Mouse (Mus musculus): ENCODE results near the gene Nudt14.

The Nudt14 gene

DNA sequence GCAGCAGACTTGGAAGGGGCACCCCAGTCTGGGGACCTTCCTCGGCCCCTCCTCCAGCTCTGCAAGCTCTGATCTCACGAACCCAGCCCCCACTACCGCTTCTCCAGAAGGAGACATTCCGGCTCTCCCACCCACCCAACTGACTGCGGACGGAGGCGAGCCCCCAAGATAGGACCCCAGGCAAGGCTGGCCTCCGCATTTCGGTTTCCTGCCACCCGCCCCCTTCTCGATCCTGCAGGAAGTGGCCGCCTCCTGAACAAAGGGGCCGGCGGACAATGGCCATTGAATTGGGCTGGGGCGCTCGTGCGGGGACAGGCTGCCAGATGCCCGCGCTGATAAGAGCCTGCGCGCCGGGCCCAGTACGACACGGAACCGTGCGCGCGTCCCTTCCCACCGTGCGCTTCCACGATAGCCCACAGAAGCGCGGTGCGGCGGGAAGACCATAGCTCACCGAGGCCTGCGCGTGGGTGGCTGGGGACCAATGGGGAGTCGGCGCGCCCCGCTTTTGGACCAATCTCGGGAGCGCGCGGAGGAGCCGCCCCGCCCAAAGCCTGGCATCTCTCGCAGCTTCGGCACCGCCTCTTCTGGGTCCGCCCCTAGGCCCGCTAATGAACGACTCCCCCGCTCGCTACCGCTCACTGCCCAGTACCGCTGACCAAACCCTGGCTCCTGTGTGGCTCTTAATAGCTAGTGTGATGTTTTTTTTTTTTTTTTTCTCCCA is 8.3 kb upstream of the Nudt14 start:
- DNase-seq = peak; percentile 95 to 97

DNA sequence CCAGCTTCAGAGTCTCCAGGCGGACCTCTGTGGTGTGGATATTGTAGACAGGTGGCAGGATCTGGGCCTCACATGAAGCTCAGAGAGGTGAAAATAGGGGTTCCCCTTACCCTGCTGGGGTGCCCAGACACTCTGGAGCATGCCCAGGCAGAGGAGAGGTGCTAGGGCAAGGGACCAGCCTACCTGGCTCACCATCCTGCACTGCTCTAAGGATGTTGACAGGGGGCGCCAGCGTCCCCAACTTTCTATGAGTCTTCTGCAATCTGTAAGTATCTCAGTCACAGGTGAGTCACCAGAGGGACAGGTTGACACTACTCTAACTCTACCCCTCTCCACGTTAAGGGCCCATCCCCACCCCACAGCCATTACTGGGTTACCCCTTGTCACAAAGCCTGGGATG is 5.4 kb upstream of the Nudt14 start:
- DNase-seq = peak; percentile 63 to 71

GRCm38 (mm10) chr12:112943669-112944068 is 1.7 kb upstream of the Nudt14 start:
- no peak for DNase-seq

DNA sequence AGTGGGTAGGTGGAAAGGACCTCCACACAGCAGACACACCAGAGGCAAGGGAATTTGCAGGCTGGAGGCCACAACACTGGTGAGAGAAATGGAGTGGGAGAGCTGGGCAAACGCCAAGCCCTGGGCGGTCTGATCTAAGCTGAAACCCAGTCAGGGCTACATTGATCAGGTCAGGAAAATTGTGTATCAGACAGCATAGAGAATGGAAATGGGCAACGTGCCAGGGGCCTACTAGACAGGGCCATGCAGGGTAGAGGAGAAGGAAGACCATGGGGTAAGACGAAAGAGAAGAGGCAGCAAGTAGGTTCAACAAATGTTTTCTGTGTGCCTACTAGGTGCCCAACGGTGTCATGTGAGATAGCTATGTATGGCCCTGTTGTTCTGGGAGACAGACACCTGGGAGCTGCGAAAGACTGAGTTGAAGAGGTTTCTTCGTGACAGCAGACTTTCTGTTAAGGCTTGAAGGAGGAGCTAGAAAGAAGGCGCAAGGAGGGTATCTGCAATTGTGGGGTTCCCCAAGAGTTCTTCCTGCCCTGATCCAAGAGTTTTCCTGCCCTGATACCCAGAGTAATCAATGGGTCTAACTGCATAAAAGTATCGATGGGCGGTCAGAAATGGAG is 658 bp downstream of the Nudt14 start:
- peak; percentile 44 to 57 for DNase-seq

DNA sequence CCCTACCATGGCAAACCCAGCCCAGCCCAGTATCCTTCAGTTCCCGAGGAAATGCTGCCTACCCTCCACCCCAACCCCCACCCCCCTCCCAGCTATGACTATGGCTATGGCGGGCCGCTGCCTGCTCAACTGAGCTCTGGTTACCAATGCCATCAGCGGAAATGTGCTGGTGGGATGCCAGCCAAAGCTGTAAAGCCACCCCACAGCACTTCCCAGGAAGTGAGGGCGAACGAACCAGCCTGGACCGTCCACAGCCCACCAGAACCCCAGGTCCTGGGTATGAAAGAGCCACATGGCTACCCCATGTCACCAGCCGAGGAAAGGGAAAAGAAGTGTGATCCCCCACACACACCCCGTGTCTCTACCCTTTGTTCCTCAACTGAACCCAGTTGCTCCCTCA is 1.2 kb downstream of the Nudt14 start:
- DNase-seq = no peak

DNA sequence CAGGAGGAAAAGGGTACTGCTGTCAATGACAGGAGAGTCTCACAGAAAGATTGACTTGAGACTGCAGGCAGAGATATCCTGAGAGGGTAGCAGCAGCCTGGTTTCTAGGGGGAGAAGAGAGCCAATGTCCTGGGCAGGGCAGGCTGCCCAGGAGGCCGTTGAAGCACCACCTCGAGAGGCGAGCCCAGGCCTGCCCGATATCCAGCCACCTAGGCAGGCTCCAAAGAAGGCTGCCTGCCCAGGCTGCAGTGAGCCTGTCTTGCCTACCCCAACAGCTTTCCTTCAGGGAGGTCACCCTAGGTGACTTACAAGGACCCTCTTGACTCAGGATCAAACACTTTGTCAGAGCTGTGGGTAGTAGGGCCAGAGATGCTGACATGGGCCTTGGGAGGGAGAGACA is 1.7 kb downstream of the Nudt14 start:
- no peak for DNase-seq

DNA sequence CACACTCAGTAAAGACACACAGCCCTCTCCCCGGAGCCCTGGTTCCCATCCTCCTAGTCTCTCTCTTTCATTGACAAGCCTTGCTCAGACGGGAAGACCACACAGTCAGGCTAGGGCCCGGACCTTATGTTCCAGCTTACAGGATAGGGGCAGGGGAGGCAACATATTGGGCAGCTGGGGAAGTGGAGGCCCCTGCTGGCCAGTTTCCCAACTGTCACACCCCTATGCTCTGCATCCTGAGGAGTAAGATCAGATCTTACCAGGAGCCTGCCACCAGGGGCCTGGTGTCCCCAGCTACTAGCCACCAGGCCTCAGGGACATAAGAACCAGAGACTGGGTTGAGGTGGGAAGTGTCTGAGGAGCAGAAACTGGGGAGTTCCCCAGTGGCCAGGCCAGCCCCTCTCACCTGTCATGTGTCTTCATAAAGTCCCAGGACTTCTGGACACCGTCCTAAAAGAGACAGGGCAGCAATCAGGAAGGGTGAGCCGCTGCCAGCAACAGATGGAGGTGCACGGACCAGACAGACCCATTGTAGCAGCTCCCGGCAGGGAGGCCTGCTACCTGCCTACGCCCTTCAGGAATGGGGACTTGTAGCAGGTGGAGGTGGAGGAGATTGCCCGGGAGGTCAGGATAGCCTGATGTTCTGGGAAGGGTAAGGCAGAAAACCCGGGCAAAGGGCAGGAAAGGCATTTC is 2.9 kb downstream of the Nudt14 start:
- peak; percentile 71 to 81 for DNase-seq

DNA sequence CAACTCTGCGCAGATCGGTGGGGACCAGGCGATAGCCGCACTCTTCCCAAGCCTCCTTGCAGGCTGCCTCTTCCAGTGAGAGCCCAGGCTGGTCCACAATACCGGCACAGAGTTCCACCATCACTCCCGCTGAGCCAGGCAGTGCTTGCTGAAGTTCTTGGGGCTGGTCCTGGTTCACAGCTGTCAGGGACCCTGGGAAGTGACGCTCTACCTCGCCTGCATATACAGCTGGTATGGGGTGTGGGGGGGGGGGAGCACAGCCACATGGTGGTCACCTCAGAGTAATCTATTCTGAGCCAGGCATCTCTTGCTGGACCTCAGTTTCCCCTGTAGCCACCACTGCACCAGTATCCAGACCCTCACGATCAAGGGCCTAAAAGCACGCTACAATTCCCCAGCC is 3.6 kb downstream of the Nudt14 start:
- no peak for DNase-seq

GRCm38 (mm10) chr12:112937906-112938305 is 4.0 kb downstream of the Nudt14 start:
- DNase-seq = no peak

DNA sequence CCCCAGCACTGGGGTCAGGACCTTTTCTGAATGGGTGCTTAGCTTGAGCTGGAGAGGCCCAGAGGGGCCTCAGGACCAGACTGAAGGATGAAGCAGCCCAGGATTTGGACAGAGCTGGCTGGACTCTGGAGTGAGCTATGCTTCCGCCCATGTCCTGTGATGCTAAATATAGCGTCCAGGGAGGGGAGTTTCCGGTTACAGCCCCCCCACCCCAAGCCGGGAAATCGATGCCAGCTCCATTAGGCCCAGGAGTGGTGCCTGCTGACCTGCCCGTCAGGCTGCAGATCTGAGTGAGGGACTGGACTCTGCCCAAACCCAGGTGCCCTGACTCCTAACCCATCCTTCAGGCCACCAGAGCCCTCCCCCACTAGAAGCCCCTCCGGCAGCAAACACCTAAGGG is 9.3 kb downstream of the Nudt14 start:
- no peak for DNase-seq

- peak; percentile 38 to 57 for DNase-seq
These were observed 12.2 kb downstream of the Nudt14 start, which contains the start of gene Jag2 for GRCm38 (mm10) chr12:112929562-112930352. Gene Jag2 (minus strand): TSS chr12:112929776.

GRCm38 (mm10) chr12:112928401-112929241 is 13.3 kb downstream of the Nudt14 start:
- no peak for DNase-seq

GRCm38 (mm10) chr12:112927265-112927664 is 14.7 kb downstream of the Nudt14 start:
- DNase-seq = no peak

- DNase-seq = no peak
These were observed 16.0 kb downstream of the Nudt14 start for GRCm38 (mm10) chr12:112925950-112926349.

DNA sequence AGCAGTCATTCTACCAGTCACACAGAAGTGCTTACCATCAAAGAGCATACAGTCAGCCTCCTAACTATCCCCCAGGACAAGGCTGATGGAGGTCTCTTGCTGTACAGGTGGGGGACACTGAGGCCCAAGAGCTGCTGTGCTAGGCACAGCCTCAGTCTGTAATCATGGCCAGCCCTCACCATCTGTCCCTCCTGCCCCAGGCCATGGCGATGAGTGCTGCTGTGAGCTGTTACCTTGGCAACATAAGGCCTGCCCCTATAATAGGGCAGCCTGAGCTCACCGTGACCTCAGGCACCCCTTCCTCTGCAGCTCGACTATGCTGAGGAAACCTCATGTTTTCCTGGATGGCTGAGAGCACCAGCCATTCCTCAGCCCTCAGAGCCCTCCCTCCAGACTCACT is 19.4 kb downstream of the Nudt14 start:
- no peak for DNase-seq

DNA sequence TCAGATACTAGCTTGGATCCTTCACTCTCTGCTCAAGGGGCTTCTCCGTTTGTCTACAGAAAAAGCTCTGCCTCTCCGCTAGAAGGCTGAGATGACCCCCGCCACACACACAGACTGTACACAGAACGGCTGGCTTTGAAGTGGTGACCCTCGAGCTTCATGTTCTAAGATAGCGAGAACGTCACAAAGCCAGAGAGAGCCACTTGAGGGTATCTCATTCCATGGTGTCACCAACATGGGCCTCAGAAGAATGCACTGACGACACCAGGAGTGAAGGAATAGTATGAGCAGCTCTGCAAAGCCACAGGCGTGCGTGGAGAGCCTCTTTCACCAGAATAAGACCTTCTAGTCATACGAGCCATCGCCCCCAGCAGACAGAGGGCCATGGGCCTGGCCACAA is 20.4 kb downstream of the Nudt14 start:
- DNase-seq = no peak

DNA sequence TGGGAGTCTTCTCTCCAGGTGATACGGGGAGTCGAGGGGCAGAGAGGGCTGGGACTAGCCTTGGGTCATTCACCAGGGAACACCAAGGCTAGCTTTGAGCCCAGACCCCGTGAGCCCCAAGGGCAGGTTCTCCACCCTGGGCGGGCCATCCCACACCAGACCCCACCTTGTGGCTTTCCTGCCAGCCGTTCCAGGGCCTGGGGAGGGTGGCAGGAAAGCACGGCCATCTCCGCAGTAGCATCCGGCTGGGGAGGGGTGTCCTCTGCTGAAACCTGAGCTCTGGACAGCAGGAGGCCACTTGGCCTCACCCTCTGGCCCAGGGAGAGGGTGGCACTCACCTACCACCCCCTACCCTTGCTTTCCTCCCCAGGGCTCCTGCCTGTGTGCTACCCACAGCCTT is 24.0 kb downstream of the Nudt14 start:
- DNase-seq = no peak

GRCm38 (mm10) chr12:112917486-112917885 is 24.4 kb downstream of the Nudt14 start:
- no peak for DNase-seq

- no peak for DNase-seq
These were observed 25.1 kb downstream of the Nudt14 start for GRCm38 (mm10) chr12:112916698-112917400.

DNA sequence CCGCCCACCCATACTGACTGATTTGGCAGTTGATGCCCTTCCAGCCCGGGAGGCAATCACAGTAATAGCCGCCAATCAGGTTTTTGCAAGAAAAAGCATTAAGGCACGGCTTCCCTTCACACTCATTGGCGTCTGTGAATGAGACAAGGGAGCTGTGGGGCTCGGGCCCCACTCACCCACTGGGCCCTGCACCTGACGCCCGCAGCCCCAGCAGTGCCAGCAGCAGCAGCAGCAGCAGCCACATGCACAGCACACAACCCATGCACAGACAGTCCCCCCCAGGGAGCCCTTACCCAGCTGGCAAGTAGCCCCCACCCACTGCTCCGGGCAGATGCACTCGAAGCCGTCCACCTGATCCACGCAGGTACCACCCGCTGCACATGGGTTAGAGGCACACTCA is 26.3 kb downstream of the Nudt14 start:
- no peak for DNase-seq

DNA sequence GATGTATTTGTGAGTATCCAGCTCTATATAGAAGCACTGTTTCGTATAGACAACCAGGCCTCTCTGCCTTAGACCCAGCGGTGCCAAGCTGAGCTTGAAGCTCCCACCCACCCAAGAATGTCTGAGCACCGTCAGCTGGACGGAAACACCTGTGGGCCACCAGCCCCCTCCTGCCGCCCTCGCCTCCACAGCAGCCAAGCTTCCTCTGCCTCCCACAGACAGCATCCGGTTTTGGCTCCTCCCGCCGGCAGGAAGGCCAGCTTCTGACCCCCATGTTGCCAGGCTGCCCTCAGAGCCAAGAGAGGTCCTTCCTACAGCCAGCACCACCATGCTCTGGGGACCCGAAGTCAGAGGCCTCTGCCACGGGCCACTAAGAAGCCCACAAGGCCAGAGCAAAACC is 27.4 kb downstream of the Nudt14 start:
- no peak for DNase-seq

Measured in cerebellum, adult 18-20 months (tissue).